ENCODE assay signal across 8 mouse cellular contexts in genomic region chr14:75899566-75899965, GRCm38 (mm10). TPM values are rescaled to one million over a fixed set of nuclear protein-coding genes. Genes with fewer than 3 reads are reported as not detected.
A peak's percentile ranks its signal among the peaks of the same experiment; 100 is the strongest.
DNase-seq lines count a peak whose midpoint lies in the region; ATAC-seq lines count a peak whose summit lies in the region.

No protein-coding gene starts in this region.

- DNase-seq in NIH3T3 (ENCODE audit: low read depth), result peak; percentile 92
- peak; percentile 86 for DNase-seq in cerebellum, adult 9-10 months
- peak; percentile 75 for DNase-seq in frontal cortex, postnatal 14 days (ENCODE audit: low spot score in 2 of 2)
- peak; percentile 58 for DNase-seq in hindlimb bud, embryonic 11.5 days (ENCODE audit: extremely low spot score, low read depth, low spot score)
- peak; percentile 88 to 96 for DNase-seq in left cerebral cortex, adult 18-20 months (ENCODE audit: low spot score in 2 of 2)
- DNase-seq in right cerebral cortex, postnatal 14 days, result peak; percentile 96
- peak; percentile 90 for DNase-seq in urinary bladder, postnatal 14 days (ENCODE audit: low spot score)

- peak; percentile 95 for ATAC-seq in megakaryocyte progenitor cell, adult 5-6 weeks (replicated peaks; ENCODE audit: poor library complexity)

RNA-seq across cellular contexts. Expression of gene Tpt1, which starts 54.7 kb away (rescaled TPM):
- 1,000 to 10,000 TPM in 1 of 2 experiments, 100 to 1,000 TPM in 1; 988 to 1,071 TPM for total RNA-seq in left cerebral cortex, adult 18-20 months (2021)
- 4,894 and 5,633 TPM in 2 replicates for total RNA-seq in megakaryocyte progenitor cell, adult 5-6 weeks (2015)
- 809 and 847 TPM in 2 replicates for total RNA-seq in megakaryocyte progenitor cell, adult 5-6 weeks (2017)

RNA-seq across cellular contexts. Expression of gene Kctd4, which starts 55.2 kb away (rescaled TPM):
- 10 to 100 TPM; 20.4 to 21.4 TPM for total RNA-seq in left cerebral cortex, adult 18-20 months (2021)
- total RNA-seq in megakaryocyte progenitor cell, adult 5-6 weeks (2015), result not detected in 2 replicates
- 0.24 TPM in 1 of 2 replicates, not detected in the other for total RNA-seq in megakaryocyte progenitor cell, adult 5-6 weeks (2017)

Comparison
In these comparisons a context has a peak if more than half of its experiments do, and no peak if none do; other contexts are left out.
1. Peak in every context shown above with its lines: DNase-seq and ATAC-seq.
2. RNA of gene Kctd4, which starts 55.2 kb away (total RNA-seq): 20.4 to 21.4 TPM in left cerebral cortex, adult 18-20 months; 0.24 TPM in megakaryocyte progenitor cell, adult 5-6 weeks; every median in the first group is over 10 times any median in the second.